Mouse (Mus musculus): ENCODE results near the gene Triap1. TPM values are rescaled to one million over a fixed set of nuclear protein-coding genes. Genes with fewer than 3 reads are reported as not detected.
"Not testable (repeated sequence)": the region's sequence is repeated elsewhere in the genome, so short reads cannot be mapped to it uniquely, and the experiment has no call there.

Triap1 gene
- polyA plus RNA-seq, 1 experiment: 10.7 TPM

DNA sequence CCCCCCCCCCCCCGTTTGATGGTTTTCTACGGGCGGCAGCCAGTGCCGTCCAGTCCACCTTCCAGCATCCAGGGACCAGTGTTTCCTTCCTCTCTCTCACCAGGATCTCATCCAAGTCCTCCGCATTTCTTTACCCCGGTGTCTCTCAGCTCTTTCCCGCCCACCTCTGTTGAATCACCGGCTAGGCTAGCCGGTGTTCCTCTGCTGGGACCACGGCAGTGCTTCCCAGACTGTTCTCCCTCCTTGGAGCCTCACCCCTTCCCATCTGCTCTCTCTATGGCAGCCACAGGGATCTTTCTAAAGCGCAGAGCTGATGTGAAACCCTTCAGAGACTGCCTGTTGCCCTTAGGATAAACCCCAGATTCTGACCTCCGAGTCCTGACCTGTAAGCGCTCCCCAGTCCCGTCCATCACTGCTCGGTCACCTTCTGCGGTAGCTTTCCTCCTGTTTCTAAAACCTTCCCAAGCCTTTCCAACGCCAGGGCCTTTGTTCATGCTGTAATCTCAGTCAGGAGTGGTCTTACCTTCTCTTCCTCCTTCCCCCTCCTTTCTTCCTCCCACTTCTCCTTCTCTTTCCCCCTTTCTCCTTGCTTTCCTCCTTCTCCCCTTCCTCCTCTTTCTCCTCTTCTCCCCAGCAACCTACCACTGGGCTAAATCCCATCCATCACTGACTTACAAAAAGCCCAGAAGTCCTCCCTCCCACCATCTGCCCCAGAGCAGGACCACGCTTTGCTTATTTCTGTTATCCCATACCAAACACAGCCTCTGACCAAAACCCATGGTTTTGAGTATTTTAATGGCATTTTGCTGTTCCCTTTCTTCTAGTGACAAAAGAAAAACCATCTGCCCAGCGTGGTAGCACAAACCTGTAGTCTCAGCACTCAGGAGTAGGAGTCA lies 22.0 kb downstream of the Triap1 start:
- Histone ChIP-seq H3K27ac (ENCODE audit: control insufficient read depth, insufficient read depth, low read length) (no peak overlapping the region), H3K27me3 (ENCODE audit: control insufficient read depth, insufficient read depth, low read length) (peaks cover 4% of the 10 kb centered on the region), H3K4me1 (replicated peaks; ENCODE audit: control insufficient read depth, insufficient read depth, low read length) (no peaks in the 10 kb centered on the region), H3K4me3 (ENCODE audit: control insufficient read depth, insufficient read depth, low read length) (no peak overlapping the region), H3K36me3 (ENCODE audit: control insufficient read depth, insufficient read depth, low read length) (no peaks in the 10 kb centered on the region)
- 35% methylated on average over 19 of the region's 19 CpGs for WGBS
- TF ChIP-seq CTCF (IDR thresholded peaks at IDR 0.05; ENCODE audit: borderline replicate concordance, control insufficient read depth, extremely low read depth, insufficient read depth, low read length, poor library complexity): no peak
- no peak for TF ChIP-seq POLR2A (IDR thresholded peaks at IDR 0.05; ENCODE audit: control insufficient read depth, extremely low read depth, insufficient read depth, low read length, poor library complexity)
- DNase-seq: no peak

DNA sequence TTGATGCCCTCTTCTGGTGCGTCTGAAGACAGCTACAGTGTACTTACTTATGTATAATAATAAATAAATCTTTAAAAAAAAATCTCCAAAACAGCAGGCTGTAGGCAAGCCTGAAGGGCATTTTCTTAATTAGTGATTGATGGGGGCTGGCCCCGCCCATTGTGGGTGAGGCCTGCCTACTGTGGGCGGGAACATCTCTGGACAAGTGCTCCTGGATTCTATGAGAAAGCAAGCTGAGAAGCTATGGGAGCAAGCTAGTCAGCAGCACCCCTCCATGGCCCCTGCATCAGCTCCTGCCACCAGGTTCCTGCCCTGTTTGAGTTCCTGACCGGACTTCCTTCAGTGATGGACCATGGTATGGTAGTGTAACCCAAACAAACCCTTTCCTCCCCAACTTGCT lies 23.8 kb downstream of the Triap1 start:
- Histone ChIP-seq H3K27me3 (ENCODE audit: control insufficient read depth, insufficient read depth, low read length) (peaks cover 4% of the 10 kb centered on the region), H3K4me3 (ENCODE audit: control insufficient read depth, insufficient read depth, low read length) (no peak overlapping the region), H3K27ac (ENCODE audit: control insufficient read depth, insufficient read depth, low read length) (no peak overlapping the region), H3K4me1 (replicated peaks; ENCODE audit: control insufficient read depth, insufficient read depth, low read length) (no peaks in the 10 kb centered on the region), H3K36me3 (ENCODE audit: control insufficient read depth, insufficient read depth, low read length) (no peaks in the 10 kb centered on the region)
- 79% methylated on average over 4 of the region's 4 CpGs for WGBS
- no peak for TF ChIP-seq POLR2A (IDR thresholded peaks at IDR 0.05; ENCODE audit: control insufficient read depth, extremely low read depth, insufficient read depth, low read length, poor library complexity)
- no peak for TF ChIP-seq CTCF (IDR thresholded peaks at IDR 0.05; ENCODE audit: borderline replicate concordance, control insufficient read depth, extremely low read depth, insufficient read depth, low read length, poor library complexity)
- no peak for DNase-seq

DNA sequence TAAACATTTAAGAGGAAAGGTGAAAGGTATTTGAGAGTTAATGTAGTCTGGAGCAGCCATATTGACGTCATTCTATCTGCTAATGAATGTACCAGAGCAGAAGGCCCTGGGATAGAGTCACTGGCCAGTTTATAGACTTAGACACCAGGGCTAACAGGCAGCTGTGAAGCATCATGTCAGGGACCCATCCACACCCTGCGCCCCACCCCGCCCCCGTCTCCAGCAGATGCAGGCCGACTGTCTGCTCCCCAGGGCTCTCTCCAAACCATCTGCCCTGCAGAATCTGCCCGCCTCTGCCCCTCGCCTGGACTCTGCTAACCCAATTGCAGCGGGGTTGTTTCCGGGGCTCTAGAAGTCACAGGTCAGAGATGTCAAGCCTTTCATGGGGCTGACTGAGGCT lies 30.7 kb downstream of the Triap1 start:
- TF ChIP-seq CTCF (IDR thresholded peaks at IDR 0.05; ENCODE audit: borderline replicate concordance, control insufficient read depth, extremely low read depth, insufficient read depth, low read length, poor library complexity): no peak
- TF ChIP-seq POLR2A (IDR thresholded peaks at IDR 0.05; ENCODE audit: control insufficient read depth, extremely low read depth, insufficient read depth, low read length, poor library complexity): no peak
- DNase-seq: no peak
- no peak overlapping the region for H3K4me3 ChIP-seq (ENCODE audit: control insufficient read depth, insufficient read depth, low read length)
- H3K36me3 ChIP-seq (ENCODE audit: control insufficient read depth, insufficient read depth, low read length): no peaks in the 10 kb centered on the region
- H3K4me1 ChIP-seq (replicated peaks; ENCODE audit: control insufficient read depth, insufficient read depth, low read length): no peaks in the 10 kb centered on the region
- WGBS: 71% methylated on average over 9 of the region's 9 CpGs
- H3K27ac ChIP-seq (ENCODE audit: control insufficient read depth, insufficient read depth, low read length): no peak overlapping the region
- H3K27me3 ChIP-seq (ENCODE audit: control insufficient read depth, insufficient read depth, low read length): peaks cover 8% of the 10 kb centered on the region; the same call in 1 of the 2 replicates

DNA sequence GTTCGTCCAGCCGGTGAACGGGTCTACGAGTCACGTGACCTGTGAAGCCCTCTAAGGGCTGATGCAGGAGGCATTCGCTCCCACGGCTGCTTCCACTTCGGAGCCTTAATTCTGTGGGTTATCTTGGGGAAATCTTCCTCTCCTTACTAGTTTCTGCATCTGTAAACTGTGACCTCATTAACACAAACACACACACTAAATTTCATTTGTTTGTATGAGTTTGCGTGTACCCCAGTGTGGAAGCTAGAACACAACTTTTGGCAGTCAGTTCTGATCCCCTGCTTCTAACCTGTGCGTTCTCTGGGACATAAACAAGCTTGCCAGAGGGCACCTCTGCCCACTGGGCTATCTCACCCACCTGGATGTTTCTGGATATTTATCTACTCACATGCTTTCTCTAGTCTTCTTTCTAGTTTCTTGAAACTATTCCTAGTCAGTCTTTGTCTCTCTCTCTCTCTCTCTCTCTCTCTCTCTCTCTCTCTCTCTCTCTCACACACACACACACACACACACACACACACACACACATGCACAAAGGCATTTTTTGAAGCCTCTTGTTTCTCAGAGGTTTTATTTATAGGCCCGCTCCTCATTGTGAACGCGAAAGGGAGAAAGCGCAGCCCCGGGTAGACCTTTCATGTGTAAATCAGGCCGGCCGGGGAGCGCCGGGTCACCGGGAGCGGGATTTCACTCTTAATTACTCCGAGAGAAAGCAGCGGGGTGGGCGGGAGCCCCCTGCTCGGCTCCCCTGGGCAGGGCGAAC lies 32.6 kb downstream of the Triap1 start:
- no peak for DNase-seq
- 42% methylated on average over 26 of the region's 26 CpGs for WGBS
- TF ChIP-seq POLR2A (IDR thresholded peaks at IDR 0.05; ENCODE audit: control insufficient read depth, extremely low read depth, insufficient read depth, low read length, poor library complexity) (no peak), CTCF (IDR thresholded peaks at IDR 0.05; ENCODE audit: borderline replicate concordance, control insufficient read depth, extremely low read depth, insufficient read depth, low read length, poor library complexity) (no peak)
- Histone ChIP-seq H3K27ac (ENCODE audit: control insufficient read depth, insufficient read depth, low read length) (no peak overlapping the region), H3K36me3 (ENCODE audit: control insufficient read depth, insufficient read depth, low read length) (no peaks in the 10 kb centered on the region), H3K4me3 (ENCODE audit: control insufficient read depth, insufficient read depth, low read length) (no peak overlapping the region), H3K27me3 (ENCODE audit: control insufficient read depth, insufficient read depth, low read length) (peaks cover 8% of the 10 kb centered on the region; the same call in 1 of the 2 replicates), H3K4me1 (replicated peaks; ENCODE audit: control insufficient read depth, insufficient read depth, low read length) (no peaks in the 10 kb centered on the region)

DNA sequence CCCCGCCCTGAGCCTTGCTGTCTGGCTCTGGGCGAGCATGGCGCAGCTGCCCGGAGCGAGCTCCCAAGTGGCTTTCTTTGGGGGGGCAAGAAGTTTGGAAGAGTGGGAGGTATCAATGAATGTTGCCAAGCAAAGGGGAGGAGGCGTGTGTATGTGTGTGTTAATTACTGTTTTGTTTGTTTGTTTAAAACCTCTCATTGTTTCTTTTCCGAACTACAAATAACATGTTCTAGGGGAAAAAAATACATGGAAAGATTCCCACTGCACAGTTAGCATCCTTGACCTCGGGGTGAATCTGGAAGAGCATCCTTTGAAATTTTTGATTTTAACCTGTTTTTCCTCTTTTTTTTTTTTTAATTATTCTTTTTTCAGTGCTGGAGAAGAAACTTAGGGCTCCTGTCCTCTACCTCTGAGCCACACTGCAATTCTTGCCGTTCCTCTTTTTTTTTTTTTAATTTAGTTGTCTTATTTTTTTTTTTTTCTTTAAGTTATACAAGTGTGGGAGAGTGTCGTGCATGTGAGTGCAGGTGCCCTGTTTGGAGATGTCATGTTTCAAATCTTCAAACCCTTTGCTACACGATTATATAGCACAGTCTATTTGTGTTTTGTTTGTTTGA lies 33.3 kb downstream of the Triap1 start:
- H3K27ac ChIP-seq (ENCODE audit: control insufficient read depth, insufficient read depth, low read length): no peak overlapping the region
- WGBS: 36% methylated on average over 11 of the region's 11 CpGs
- no peak overlapping the region for H3K4me3 ChIP-seq (ENCODE audit: control insufficient read depth, insufficient read depth, low read length)
- peaks cover 8% of the 10 kb centered on the region; the same call in 1 of the 2 replicates for H3K27me3 ChIP-seq (ENCODE audit: control insufficient read depth, insufficient read depth, low read length)
- no peaks in the 10 kb centered on the region for H3K4me1 ChIP-seq (replicated peaks; ENCODE audit: control insufficient read depth, insufficient read depth, low read length)
- DNase-seq: no peak
- H3K36me3 ChIP-seq (ENCODE audit: control insufficient read depth, insufficient read depth, low read length): no peaks in the 10 kb centered on the region
- TF ChIP-seq CTCF (IDR thresholded peaks at IDR 0.05; ENCODE audit: borderline replicate concordance, control insufficient read depth, extremely low read depth, insufficient read depth, low read length, poor library complexity): no peak
- TF ChIP-seq POLR2A (IDR thresholded peaks at IDR 0.05; ENCODE audit: control insufficient read depth, extremely low read depth, insufficient read depth, low read length, poor library complexity): no peak

DNA sequence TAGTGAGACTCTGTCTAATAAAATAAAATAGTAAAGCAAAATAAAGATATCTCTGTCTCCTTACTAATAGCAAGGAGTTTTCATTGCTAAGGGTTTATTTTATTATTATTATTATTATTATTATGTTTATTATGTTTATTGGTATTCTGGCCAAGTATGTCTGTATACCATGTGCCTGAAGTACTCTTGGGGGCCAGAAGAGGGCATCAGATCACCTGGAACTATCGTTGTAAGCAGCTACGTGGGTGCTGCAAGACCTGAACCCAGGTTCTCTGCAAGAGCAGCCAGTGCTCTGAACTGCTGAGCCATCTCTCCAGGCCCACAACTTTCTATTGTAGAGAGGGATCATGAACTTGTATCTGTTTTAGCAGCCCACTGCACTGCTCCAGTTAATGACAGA lies 34.4 kb downstream of the Triap1 start:
- H3K36me3 ChIP-seq (ENCODE audit: control insufficient read depth, insufficient read depth, low read length): no peaks in the 10 kb centered on the region
- no peak overlapping the region for H3K4me3 ChIP-seq (ENCODE audit: control insufficient read depth, insufficient read depth, low read length)
- 81% methylated on average over 2 of the region's 2 CpGs for WGBS
- DNase-seq: no peak
- TF ChIP-seq POLR2A (IDR thresholded peaks at IDR 0.05; ENCODE audit: control insufficient read depth, extremely low read depth, insufficient read depth, low read length, poor library complexity): no peak
- no peak for TF ChIP-seq CTCF (IDR thresholded peaks at IDR 0.05; ENCODE audit: borderline replicate concordance, control insufficient read depth, extremely low read depth, insufficient read depth, low read length, poor library complexity)
- H3K27me3 ChIP-seq (ENCODE audit: control insufficient read depth, insufficient read depth, low read length): peaks cover 8% of the 10 kb centered on the region; the same call in 1 of the 2 replicates
- no peak overlapping the region for H3K27ac ChIP-seq (ENCODE audit: control insufficient read depth, insufficient read depth, low read length)
- no peaks in the 10 kb centered on the region for H3K4me1 ChIP-seq (replicated peaks; ENCODE audit: control insufficient read depth, insufficient read depth, low read length)

DNA sequence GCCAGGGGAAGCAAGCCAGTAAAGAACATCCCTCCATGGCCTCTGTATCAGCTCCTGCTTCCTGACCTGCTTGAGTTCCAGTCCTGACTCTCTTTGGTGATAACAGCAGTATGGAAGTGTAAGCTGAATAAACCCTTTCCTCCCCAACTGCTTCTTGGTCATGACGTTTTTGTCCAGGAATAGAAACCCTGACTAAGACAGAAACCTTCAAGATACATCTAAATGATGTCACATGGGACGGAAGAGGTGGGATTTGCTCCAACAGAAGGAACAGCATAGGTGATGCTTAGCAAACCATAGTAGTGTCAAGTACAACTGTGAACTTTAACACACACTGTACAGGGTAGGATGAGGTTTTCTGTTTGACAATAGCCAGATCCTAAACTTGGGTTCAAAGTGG lies 37.9 kb downstream of the Triap1 start:
- H3K4me3 ChIP-seq (ENCODE audit: control insufficient read depth, insufficient read depth, low read length); H3K27me3 ChIP-seq (ENCODE audit: control insufficient read depth, insufficient read depth, low read length); H3K4me1 ChIP-seq (replicated peaks; ENCODE audit: control insufficient read depth, insufficient read depth, low read length); H3K27ac ChIP-seq (ENCODE audit: control insufficient read depth, insufficient read depth, low read length); DNase-seq; H3K36me3 ChIP-seq (ENCODE audit: control insufficient read depth, insufficient read depth, low read length): not testable (repeated sequence)
- WGBS: 80% methylated on average over 2 of the region's 2 CpGs
